Mouse (Mus musculus): ENCODE data around the gene Ntn1. TPM values are rescaled to one million over a fixed set of nuclear protein-coding genes. Genes with fewer than 3 reads are reported as not detected.
A peak's percentile ranks its signal among the peaks of the same experiment; 100 is the strongest.

The Ntn1 gene
- polyA plus RNA-seq, 1 experiment from 2014 or later, result 58.7 TPM

- 81% methylated on average over 4 of the region's 4 CpGs for WGBS
- H3K4me3 ChIP-seq, result no peak overlapping the region
- ATAC-seq (ENCODE audit: low FRiP score), result no peak
- H3K9ac ChIP-seq, result no peak overlapping the region
- H3K27ac ChIP-seq, result no peak overlapping the region
- peaks cover 5% of the 10 kb centered on the region for H3K4me1 ChIP-seq
- H3K9me3 ChIP-seq (replicated peaks), result no peaks in the 10 kb centered on the region
- no peaks in the 10 kb centered on the region for H3K36me3 ChIP-seq
- H3K27me3 ChIP-seq, result no peaks in the 10 kb centered on the region
- H3K4me2 ChIP-seq (replicated peaks), result no peak overlapping the region
Measured at GRCm38 (mm10) chr11:68176550-68176949, 224.1 kb downstream of the Ntn1 start.

DNA sequence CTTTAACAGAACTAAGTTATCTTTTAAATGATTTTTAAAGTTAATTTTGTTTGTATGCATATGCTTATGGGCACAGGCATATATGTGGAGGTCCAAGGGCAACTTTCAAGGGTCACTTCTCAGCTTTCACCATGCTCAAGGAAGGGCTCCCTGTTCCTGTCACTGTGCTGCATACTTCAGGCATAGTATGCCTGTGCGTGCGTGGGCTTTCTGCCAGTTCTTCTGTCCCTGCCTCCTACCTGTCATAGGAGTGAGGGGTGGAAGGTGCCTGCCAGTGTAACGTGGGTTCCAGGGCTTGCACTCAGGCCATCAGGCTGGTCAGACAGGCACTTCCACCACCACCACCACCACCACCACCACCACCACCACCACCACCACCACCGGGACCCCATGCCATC lies 228.0 kb downstream of the Ntn1 start:
- no peaks in the 10 kb centered on the region for H3K27me3 ChIP-seq
- H3K9me3 ChIP-seq (replicated peaks), result no peaks in the 10 kb centered on the region
- H3K4me3 ChIP-seq, result no peak overlapping the region
- H3K4me1 ChIP-seq, result peaks cover 4% of the 10 kb centered on the region
- 84% methylated on average over 4 of the region's 4 CpGs for WGBS
- H3K4me2 ChIP-seq (replicated peaks), result no peak overlapping the region
- no peak for ATAC-seq (ENCODE audit: low FRiP score)
- no peaks in the 10 kb centered on the region for H3K36me3 ChIP-seq
- H3K27ac ChIP-seq, result no peak overlapping the region
- H3K9ac ChIP-seq, result no peak overlapping the region

- H3K27ac ChIP-seq, result no peak overlapping the region
- no peak for ATAC-seq (ENCODE audit: low FRiP score)
- H3K4me3 ChIP-seq, result no peak overlapping the region
- 91% methylated on average over 7 of the region's 7 CpGs for WGBS
- H3K9me3 ChIP-seq (replicated peaks), result no peaks in the 10 kb centered on the region
- H3K4me1 ChIP-seq, result no peaks in the 10 kb centered on the region
- H3K4me2 ChIP-seq (replicated peaks), result no peak overlapping the region
- H3K27me3 ChIP-seq, result no peaks in the 10 kb centered on the region
- H3K36me3 ChIP-seq, result no peaks in the 10 kb centered on the region
- no peak overlapping the region for H3K9ac ChIP-seq
Measured at GRCm38 (mm10) chr11:68171973-68172647, 228.5 kb downstream of the Ntn1 start.

GRCm38 (mm10) chr11:68168427-68168826 lies 232.2 kb downstream of the Ntn1 start:
- Histone ChIP-seq H3K36me3 (no peaks in the 10 kb centered on the region), H3K4me1 (peaks cover 4% of the 10 kb centered on the region; the same call in 1 of the 2 replicates), H3K9me3 (replicated peaks) (no peaks in the 10 kb centered on the region), H3K4me3 (no peak overlapping the region), H3K4me2 (replicated peaks) (no peak overlapping the region), H3K9ac (no peak overlapping the region), H3K27me3 (no peaks in the 10 kb centered on the region), H3K27ac (no peak overlapping the region)
- 85% methylated on average over 4 of the region's 4 CpGs for WGBS
- ATAC-seq (ENCODE audit: low FRiP score), result no peak

GRCm38 (mm10) chr11:68164408-68164807 lies 236.2 kb downstream of the Ntn1 start:
- Histone ChIP-seq H3K36me3 (no peaks in the 10 kb centered on the region), H3K9me3 (replicated peaks) (no peaks in the 10 kb centered on the region), H3K27me3 (no peaks in the 10 kb centered on the region), H3K9ac (no peak overlapping the region), H3K4me2 (replicated peaks) (no peak overlapping the region), H3K4me1 (peaks cover 10% of the 10 kb centered on the region), H3K4me3 (no peak overlapping the region), H3K27ac (no peak overlapping the region)
- no peak for ATAC-seq (ENCODE audit: low FRiP score)
- WGBS, result 84% methylated on average over 5 of the region's 5 CpGs

- 0 out of 2 replicates have a peak, but pooled peaks have one; percentile 48 for ATAC-seq (ENCODE audit: low FRiP score)
- no peak overlapping the region for H3K4me3 ChIP-seq
- no peak overlapping the region for H3K9ac ChIP-seq
- no peaks in the 10 kb centered on the region for H3K36me3 ChIP-seq
- no peaks in the 10 kb centered on the region for H3K27me3 ChIP-seq
- no peak overlapping the region; the same call in 1 of the 2 replicates for H3K27ac ChIP-seq
- 72% methylated on average over 4 of the region's 4 CpGs for WGBS
- peaks cover 10% of the 10 kb centered on the region for H3K4me1 ChIP-seq
- H3K9me3 ChIP-seq (replicated peaks), result no peaks in the 10 kb centered on the region
- H3K4me2 ChIP-seq (replicated peaks), result no peak overlapping the region
Measured at GRCm38 (mm10) chr11:68159867-68160266, 240.8 kb downstream of the Ntn1 start.

Small RNA genes within 50 kb of the gene (microRNA-seq; reads per million reads assigned to microRNA genes)
- not detected for gene Mir6406

Other genes with a start within 250 kb of the Ntn1 start
- gene Pik3r5, start 31.3 kb upstream of the Ntn1 start, polyA plus RNA-seq (2016; fragmentation: Nextera tagmentation; extraction: Ambion mirVana), result 0.81 and 1.0 TPM in 2 replicates
- 1.4 and 2.1 TPM in 2 replicates for gene Pik3r6, start 102.2 kb upstream of the Ntn1 start, polyA plus RNA-seq (2016; fragmentation: Nextera tagmentation; extraction: Ambion mirVana)
- 0.14 and 0.30 TPM in 2 replicates for gene Mfsd6l, start 155.4 kb upstream of the Ntn1 start, polyA plus RNA-seq (2016; fragmentation: Nextera tagmentation; extraction: Ambion mirVana)
- gene Ccdc42, start 186.2 kb upstream of the Ntn1 start, polyA plus RNA-seq (2016; fragmentation: Nextera tagmentation; extraction: Ambion mirVana), result 0.66 and 0.99 TPM in 2 replicates

Data from hindbrain, embryonic 12.5 days (tissue).